Mouse (Mus musculus) adrenal gland, adult 8-10 months (tissue): Measurements from ENCODE around the gene Vmn1r132. TPM values are rescaled to one million over a fixed set of nuclear protein-coding genes. Genes with fewer than 3 reads are reported as not detected.
"Not testable (repeated sequence)": the region's sequence is repeated elsewhere in the genome, so short reads cannot be mapped to it uniquely, and the experiment has no call there.

ENCODE experiments used
- DNase-seq: peaks from one replicate; pipeline ENCODE4 v3.0.0; 2022
- total RNA-seq, 4 experiments: library from RNA; stranded (reverse); gene quantifications; 2 replicates each; pipeline ENCODE4 v1.2.4; 2022

The Vmn1r132 gene
- total RNA-seq: not detected

GRCm38 (mm10) chr7:21613792-21614191 is at the start of gene Vmn1r132:
Vmn1r132 (plus strand) TSS chr7:21614092.
- not testable (repeated sequence) for DNase-seq

Other genes starting within 250 kb of the Vmn1r132 start
- gene Gm6882, start 181.3 kb upstream of the Vmn1r132 start, total RNA-seq: not detected
- not detected for gene Vmn1r130, start 102.3 kb upstream of the Vmn1r132 start, total RNA-seq
- not detected for gene Vmn1r131, start 68.0 kb upstream of the Vmn1r132 start, total RNA-seq
- not detected for gene Gm4175, start 147.4 kb downstream of the Vmn1r132 start, total RNA-seq
- gene Gm4177, start 182.6 kb downstream of the Vmn1r132 start, total RNA-seq: not detected
- gene Vmn1r135, start 218.3 kb downstream of the Vmn1r132 start, total RNA-seq: not detected
- not detected for gene Gm5725, start 230.2 kb downstream of the Vmn1r132 start, total RNA-seq